Mouse (Mus musculus) monocyte, adult 2 months (primary cell): ENCODE data around the gene Smoc1.

Experiments
- DNase-seq, 2 experiments: peaks; one replicate each; pipeline ENCODE4 v3.0.0; 2022; ENCODE audit warnings: low spot score in 2 of 2, low read depth in 1 of 2

The Smoc1 gene

DNA sequence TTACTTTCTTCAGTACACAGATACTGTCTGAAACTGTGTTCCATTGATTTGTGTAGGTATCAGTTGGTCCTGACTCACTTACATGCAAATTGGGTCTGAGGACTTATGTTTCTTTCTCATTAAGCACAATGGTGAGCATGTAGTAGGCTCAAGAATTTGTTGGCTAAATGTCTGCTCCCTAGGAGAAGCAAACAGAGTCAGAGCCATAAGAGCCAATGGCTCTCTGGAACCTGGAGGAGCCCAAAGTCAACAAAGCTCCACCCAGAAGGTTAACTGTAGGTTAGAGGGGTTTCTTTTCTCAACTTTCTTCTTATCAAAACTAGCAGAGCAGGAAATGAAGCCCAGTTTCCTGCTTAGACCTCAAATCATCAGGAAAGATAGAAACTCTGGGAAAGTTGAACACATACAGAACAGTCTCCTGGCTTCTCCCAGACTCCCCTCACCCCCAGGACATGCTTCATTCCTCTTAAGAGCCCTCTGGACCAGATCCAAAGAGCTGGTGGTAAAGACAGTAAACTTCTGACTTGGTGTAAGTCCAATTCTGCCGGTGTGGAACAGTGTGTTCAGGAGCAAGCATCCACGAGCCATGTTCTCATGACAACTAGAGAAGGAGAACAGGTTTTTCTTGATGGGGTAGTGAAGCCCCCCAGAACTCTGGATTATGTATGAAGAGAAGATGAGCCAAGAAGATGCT is 51.5 kb downstream of the Smoc1 start:
- DNase-seq = no peak

DNA sequence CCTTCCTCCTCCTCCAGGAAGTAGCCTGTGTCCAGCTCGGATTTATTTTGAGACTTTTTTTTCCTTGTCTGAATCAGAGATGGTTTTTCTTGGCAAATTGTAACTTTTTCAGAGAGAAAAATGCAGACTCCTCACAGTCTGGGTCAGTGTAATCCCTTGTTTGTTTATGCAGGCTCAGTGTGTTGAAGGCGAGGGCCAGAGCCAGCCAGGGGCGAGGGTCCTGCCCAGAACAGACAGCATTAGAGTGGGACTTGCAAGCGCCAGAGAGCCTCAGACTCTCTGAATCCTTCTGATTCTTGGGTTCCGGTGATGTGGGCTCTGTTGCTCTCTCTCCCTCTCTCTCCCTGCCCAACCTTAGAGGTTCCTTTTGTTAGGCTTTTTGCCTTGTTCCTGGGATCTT is 53.7 kb downstream of the Smoc1 start:
- no peak for DNase-seq

DNA sequence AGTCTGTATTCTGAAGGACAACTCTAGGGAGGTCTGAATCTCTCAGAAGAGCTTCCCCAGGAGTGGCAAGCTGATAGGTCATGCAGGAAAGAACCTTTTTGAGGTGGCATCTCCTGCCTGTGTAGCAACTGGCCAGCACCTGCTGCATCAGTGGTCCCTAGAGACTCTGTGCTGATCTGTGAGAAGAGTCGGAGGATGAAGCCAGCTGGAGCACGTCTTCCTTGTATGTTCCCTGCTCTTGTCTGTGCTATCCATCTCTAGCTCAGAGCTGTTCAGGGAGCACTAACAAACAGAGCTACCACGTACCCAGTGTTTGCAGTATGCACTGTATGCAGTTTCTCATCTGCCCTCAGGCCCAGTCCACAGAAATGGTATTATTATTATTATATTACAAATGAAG is 54.4 kb downstream of the Smoc1 start:
- no peak for DNase-seq

DNA sequence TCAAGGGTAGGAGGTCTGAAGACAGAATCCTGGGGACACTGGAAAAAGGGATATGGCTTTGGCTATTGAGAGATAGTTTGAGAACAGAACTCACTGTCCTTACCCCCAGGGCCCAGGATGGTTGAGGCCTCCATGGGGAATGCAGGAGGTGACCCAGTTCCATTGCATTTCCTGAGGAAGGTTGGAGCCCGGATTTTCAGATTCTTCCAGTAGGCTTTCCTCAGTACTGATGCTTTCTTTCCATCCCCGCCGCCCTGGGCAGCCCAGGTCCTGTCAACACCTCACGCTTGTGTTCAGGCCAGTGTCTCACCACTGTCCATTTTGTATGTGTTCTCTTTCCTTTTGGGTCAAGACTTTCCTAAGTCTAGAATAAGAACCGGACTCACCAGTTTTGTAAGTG is 56.5 kb downstream of the Smoc1 start:
- no peak for DNase-seq

DNA sequence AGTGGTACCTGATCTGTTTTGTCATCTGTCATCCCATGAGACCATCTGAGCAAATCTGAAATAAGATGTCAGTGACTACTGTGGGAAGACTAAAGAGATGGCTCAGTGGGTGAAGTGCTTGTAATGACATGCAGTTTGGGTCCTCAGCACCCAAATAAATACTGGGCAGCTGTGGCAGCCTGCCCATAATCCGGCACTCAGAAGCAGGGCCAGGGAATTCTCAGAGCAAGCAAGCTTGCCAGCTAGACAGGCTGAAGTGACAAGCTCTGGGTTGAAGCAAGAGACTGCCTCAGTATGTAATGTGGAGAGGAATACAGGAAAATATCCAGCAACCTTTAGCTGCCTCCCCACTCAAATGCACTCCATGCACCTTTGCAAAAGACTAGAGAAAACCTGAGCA is 58.6 kb downstream of the Smoc1 start:
- DNase-seq = no peak

DNA sequence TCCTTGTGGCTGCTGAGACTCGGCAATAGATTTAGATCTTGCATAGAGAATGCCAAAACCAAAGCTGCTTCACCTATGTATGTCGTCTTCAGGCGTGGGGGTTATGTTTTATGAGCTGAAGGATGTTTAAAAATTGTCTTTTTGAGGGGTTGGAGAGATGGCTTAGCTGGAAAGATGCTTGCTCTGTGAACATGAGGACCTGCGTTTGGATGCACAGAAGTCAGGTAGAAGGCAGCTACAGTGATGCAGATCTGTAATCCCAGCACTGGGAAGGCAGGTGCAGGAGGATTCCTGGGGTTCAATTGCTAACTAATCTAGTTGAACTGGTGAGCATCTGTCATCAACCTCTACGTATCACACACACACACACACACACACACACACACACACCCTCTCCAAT is 61.5 kb downstream of the Smoc1 start:
- DNase-seq = no peak

DNA sequence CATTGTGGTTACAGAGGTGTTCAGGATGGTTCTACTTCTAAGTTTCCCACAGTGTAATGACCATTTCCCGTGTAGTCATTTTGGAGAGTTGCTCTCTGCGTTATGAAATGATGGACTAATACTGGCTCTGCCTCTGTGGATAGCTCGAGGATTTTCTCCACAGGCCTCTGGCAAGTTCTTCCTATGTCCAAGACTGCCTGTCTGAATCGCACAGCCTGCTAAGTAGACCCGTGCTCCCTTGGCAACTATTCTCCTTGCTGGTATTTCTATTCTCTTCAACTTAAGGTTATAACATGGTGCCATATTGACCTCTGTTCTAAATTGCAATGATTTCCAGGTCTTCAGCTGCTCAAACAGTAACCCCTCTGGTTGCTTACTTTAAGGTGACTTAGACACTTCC is 65.0 kb downstream of the Smoc1 start:
- no peak for DNase-seq

DNA sequence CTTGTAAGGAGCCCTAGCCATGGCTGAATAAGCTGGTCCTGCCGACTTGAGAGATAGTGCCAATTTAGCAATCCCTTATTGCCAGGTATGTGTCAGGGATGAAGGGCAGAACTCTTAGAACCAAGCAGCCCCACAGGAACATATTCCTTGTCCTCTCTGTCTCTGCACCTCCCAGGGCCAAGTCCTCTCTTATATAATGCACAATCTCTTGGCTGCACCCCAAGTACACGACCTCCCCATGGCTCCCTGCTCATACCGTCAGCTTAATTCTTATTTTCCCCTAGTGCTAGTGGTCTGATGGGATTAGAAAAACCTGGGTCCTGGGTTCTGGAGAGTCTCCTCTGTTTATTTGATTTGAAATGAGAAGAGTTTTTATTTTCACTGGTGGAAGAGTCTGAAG is 66.0 kb downstream of the Smoc1 start:
- no peak for DNase-seq

DNA sequence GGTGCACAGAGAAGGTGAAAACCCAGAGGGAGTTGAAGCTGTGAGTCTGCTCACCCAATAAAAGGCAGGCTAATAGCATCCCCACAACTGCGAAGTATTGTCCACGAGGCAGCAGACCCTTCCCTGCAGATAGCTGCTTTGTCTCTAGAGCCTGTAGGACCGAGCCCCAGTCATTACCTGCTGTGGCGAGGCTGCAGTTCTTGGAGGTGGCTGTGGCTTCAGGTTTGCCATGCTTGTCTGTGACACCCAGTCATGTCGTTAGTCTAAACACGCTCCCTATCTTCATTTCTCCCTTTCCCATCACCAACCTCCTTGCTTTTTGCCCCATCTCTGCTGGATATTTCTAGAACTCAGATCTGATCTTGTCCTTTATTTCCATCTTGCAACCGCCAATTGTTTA is 66.6 kb downstream of the Smoc1 start:
- no peak for DNase-seq

DNA sequence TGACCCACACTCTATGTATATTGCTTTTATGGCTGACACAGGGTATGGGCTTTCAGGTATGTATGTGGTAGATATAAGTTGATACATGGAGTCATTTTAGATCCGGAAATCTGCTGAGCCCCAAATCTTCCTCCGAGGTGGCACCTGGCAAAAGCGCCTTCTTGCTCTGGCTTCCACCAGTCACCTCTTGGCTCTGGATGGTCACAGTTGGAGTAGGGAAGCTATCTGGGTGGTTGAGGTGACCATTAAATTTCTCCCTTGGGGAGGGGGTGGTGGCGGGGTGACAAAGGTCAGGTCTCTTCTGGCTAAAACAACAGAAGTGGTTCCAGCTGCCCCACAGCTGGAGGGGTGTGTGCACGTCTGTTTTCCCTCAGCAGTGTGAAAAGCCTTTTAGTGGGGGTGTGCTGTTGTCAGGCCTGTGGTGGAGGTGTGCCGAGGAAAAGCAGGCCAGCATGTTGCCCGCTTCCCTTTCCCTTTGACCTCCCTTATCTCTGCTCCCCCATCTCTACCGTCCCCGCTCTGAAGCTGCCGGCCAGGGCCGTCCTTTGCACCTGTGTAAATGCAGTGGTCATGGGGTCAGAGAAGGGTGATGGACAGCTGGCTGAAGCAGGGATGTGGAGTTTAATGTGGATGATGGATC is 68.3 kb downstream of the Smoc1 start:
- no peak for DNase-seq

DNA sequence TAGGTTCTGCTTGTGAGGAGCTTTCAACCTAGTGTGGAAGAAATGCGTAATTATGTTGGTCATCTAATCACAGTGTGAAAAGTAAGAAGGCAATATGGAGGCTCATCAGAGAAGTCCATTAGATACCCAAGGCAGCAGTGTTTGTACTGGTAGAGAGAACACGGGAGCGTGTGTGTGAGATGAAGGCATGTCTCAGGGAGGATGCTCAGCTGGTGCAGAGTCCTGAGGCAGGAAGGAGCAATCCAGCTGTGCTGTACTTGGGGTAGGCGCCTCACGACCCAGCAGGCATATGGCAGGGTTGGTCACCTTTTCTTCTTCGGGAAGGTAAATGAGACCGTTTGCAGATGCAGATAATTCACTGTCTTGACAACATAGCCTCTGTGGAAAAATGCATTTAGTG is 70.7 kb downstream of the Smoc1 start:
- DNase-seq = no peak

DNA sequence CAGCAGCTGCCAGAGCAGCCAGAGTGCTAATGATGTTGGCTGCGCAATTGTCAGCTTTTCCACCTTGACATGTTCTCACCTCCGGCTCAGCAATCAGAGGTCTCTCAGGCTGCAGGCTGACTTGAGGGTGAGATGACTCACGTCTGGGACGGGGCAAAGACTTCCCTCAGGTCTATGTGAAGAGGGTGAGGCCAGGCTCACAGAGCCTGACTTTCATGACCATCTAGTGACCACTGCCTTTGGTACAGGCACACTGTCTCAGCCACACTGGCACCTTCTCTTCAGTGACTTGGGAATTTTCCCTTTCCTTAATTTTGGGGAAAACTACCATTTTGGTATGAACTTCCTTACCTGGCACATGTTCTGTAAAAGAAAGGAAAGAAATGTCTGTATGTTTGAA is 71.1 kb downstream of the Smoc1 start:
- no peak for DNase-seq

DNA sequence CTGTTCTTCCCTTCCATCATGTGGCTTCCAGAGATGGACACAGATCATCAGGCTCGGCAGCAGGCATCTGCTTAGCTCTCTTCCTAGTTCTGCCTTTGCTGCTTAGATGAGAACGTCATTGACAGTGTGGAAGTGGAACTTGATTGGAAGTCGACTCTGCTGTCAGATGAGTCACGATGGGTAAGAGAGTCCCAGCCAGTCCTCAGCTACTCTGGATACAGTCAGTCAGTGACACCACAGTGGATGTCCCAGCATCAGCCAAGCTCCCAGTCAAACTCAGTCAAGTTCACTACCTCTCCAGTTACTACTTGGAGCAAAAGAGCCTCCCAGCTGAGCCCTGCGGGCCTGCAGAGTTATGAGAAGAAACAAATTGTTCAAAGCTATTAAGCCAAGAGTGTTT is 72.6 kb downstream of the Smoc1 start:
- DNase-seq = no peak

DNA sequence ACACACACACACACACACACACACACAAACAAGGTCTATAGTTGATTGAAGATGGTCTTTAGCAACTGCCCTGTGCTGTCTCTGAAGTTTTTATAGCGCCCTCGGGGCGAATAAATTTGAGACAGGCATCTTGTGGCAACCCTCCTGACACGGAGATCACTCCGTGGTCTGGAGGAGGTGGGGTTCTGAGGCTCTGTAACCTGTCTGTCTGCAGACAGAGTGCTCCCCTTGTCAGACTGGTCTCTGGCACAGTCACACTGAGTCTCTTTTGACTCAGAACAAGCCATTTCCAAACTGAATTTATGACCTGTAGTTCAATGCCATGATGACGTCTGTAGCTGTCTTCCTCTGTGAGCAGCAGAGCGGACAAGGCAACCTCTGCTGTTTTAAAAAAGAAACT is 75.1 kb downstream of the Smoc1 start:
- no peak for DNase-seq

DNA sequence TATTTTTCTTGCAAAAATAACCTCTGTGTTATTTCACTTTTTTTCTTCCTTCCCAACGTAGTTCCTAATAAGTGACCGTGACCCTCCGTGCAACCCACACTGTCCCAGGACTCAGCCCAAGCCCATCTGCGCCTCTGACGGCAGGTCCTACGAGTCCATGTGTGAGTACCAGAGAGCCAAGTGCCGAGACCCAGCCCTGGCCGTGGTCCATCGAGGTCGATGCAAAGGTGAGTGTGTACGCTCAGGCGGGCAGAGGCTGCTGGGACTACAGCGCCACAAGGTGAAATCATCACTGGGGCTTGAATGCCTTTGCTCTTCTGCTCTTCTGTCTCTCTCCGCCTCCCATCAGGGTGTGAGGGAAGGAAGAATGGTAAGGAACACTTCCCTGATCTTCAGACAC is 77.9 kb downstream of the Smoc1 start:
- DNase-seq = no peak

DNA sequence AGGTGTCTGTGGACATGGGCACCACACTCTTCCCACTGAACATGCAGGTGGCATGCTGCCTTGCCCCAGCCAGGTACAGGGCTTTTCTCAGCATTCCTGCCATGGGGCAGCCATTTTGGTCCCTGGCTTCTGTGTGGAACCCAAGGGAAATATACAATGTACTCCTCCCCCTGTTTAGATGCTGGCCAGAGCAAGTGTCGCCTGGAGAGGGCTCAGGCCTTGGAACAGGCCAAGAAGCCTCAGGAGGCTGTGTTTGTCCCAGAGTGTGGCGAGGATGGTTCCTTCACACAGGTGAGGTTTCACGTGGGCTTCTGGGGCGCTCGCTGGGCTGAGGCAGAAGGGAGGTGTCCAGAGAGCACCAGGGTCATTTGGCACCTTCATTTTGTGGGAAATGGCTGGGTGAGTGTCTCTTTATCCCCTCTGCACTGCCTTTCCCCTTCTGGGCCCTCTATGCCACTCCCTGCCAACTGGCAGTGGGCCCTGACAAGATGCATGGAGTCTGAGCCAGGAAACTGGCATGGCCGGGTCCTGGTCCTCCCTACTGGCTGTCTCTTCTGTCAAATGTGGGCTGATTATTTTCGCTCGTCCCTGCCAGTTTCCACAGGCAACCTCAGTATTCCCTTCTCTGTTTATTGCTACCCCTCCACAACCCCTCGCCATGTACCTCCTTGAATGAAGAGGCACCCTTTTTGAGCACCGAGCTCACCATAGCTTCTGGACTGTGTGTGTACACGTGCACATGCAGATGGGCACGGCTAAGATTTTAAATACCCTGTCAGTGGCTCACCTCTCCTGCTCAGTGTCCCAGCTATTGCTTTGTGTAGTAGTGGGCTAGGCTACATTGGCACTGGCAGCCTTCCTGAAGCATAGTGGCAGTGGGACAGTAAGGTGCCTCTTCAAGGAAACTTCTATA is 79.4 kb downstream of the Smoc1 start:
- no peak for DNase-seq

DNA sequence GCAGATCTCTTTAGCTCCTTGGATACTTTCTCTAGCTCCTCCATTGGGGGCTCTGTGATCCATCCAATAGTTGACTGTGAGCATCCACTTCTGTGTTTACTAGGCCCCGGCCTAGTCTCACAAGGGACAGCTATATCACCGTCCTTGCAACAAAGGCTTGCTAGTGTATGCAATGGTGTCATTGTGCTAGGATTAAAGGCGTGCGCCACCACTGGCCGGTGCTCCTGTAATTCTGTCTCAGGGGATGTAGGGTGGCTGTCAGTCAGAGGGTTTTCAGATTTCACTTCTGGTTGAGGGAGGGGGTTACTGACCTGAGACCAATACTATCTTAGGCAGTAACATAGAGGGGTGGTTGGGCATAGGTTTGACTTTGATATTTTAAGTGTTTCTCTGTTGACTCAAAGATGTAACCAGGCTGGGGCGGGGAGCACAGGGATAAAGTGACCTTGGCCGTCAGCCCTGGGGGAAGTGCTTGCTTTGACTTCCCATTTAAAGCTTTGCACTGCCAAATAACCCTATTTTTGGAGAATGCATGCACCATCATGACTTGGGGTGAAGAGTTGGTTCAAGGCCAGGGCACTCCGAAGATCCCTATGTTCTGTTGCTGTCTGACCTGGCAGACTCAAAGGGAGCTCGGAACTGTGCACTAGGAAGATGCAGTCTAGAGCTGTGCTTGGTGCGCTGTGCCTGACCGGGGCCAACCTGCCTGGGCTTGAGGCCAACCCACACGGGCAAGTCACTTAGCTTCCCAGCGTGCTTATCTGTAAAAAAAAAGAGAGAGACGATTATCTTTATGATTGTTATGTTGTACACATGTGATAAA is 80.9 kb downstream of the Smoc1 start:
- no peak for DNase-seq

DNA sequence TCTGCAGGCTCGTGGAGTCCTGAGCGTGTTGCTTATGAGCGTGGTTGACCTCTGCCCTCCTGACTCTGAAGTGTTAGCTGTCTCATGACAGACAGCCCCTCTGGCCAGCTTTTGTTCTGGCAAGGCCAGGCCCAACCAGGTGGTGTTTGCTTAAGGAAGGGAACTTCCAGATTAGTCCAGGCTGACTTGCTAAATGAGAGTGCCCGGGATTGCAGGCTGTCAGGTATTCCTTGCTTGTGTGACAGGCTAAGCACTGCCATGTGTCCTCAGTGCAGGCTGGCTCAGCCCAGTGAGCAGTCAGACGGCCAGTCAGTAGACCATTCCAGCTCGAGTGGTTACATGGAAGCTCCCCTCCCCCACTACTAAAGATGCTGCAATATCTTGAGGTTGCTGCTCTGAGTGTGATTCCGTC is 82.0 kb downstream of the Smoc1 start:
- DNase-seq = no peak

DNA sequence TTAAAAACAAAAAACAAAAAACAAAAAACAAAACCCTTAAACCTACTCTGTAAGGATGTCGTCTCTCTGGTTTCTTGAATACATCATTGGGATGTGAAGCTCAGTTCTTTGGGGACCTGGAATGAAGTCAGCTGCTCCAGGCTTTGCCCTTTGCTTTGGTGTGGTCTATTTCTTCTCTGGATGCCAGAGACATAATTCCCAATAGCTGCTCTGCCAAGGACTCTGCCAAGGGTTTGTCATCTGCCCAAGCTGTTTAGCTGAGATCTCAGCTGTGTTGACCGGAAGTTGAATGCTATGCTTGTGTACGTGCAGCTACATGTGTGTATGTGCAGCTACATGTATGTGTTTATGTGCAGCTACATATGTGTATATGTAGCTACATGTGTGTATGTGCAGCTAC is 83.4 kb downstream of the Smoc1 start:
- DNase-seq = no peak

DNA sequence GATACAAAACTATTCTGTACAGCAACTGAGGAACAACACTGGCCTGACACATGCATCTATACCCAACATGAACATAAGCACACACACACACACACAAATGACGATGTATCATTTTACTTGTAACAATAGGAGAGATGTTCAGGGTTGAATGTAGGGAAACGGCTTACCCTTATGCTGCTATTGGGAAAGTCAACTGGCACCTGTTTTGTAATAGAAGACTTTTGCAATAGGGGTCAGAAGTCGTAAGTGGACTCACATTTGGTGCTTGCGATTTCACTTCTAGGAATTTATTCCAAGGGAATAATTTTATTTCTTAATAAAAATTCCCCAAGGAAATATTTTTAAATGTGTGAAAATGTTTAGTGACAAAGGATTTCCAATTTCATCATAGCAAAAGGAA is 85.7 kb downstream of the Smoc1 start:
- DNase-seq = no peak

DNA sequence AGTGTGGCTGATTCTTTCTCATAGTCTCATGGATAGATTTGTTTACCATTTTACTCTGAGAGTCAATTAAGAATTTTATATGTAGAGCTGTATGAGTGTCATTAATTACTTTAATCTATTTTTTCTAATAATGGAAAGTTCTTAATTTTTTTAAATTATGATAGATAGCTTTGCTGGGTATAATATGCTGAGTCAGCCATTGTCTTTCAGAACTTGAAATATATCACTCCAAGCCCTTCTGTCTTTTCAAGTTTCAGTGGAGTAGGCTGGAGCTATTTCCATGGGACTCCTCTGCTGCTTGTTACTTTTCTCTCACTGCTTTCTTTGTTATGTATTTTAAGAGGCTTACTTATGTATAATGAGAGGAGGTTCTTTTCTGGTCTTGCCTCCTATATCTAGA is 93.7 kb downstream of the Smoc1 start:
- no peak for DNase-seq
